Mouse (Mus musculus) ES-Bruce4 (cell line): ENCODE results near the gene Mrpl49. TPM values are rescaled to one million over a fixed set of nuclear protein-coding genes. Genes with fewer than 3 reads are reported as not detected.

Experiments used
- H3K27ac ChIP-seq: 2 replicates; pipeline ENCODE4 v1.5.1; 2012; ENCODE audit warnings: low read length, inconsistent platforms; ENCODE audit not compliant: insufficient read depth
- H3K27me3 ChIP-seq: 2 replicates; pipeline ENCODE4 v1.6.1; 2012; ENCODE audit warnings: mild to moderate bottlenecking, low read length, inconsistent platforms; ENCODE audit not compliant: control insufficient read depth, poor library complexity, insufficient read depth, severe bottlenecking
- H3K36me3 ChIP-seq: 2 replicates; pipeline ENCODE4 v1.6.1; 2012; ENCODE audit warnings: inconsistent platforms, mild to moderate bottlenecking, low read length, moderate library complexity; ENCODE audit not compliant: control insufficient read depth, poor library complexity, insufficient read depth, severe bottlenecking
- H3K4me1 ChIP-seq: one replicate; pipeline ENCODE4 v1.8.1; 2011; ENCODE audit warnings: low read length; ENCODE audit not compliant: control insufficient read depth, insufficient read depth
- H3K4me3 ChIP-seq: 2 replicates; pipeline ENCODE4 v1.5.1; 2011; ENCODE audit warnings: low read depth, mild to moderate bottlenecking, low read length
- H3K9ac ChIP-seq: 2 replicates; pipeline ENCODE4 v1.6.1; 2012; ENCODE audit warnings: low read depth, mild to moderate bottlenecking, inconsistent platforms; ENCODE audit not compliant: poor library complexity, severe bottlenecking
- H3K9me3 ChIP-seq: replicated peaks from 2 replicates; pipeline ENCODE4 v1.6.1; 2012; ENCODE audit warnings: mild to moderate bottlenecking, low read length, inconsistent platforms; ENCODE audit not compliant: control insufficient read depth, poor library complexity, insufficient read depth, severe bottlenecking
- CTCF ChIP-seq: IDR thresholded peaks from one replicate; pipeline ENCODE4 v1.8.1; 2011; ENCODE audit warnings: low read depth, low read length
- EP300 ChIP-seq: IDR thresholded peaks from 2 replicates; pipeline ENCODE4 v1.6.1; 2011; ENCODE audit warnings: low read depth, low read length; ENCODE audit not compliant: insufficient read depth
- POLR2A ChIP-seq: IDR thresholded peaks from one replicate; pipeline ENCODE4 v1.8.1; 2011; ENCODE audit warnings: low read length; ENCODE audit not compliant: insufficient read depth
- polyA plus RNA-seq: library from polyadenylated mRNA; stranded (reverse); fragments of >200 nt; gene quantifications from 2 replicates; pipeline ENCODE4 v1.2.4, GENCODE M21; 2011; ENCODE audit warnings: low read depth; ENCODE audit not compliant: missing spikeins, insufficient read depth, insufficient read length

Gene Mrpl49
- polyA plus RNA-seq, 1 experiment, result 44.9 TPM

- Histone ChIP-seq H3K27me3 (no peaks in the 10 kb centered on the region), H3K9ac (no peak overlapping the region), H3K27ac (no peak overlapping the region), H3K36me3 (no peaks in the 10 kb centered on the region), H3K4me1 (no peaks in the 10 kb centered on the region), H3K4me3 (no peak overlapping the region), H3K9me3 (no peaks in the 10 kb centered on the region)
- TF ChIP-seq CTCF, result no peak
- TF ChIP-seq EP300, result no peak
These were observed 37.3 kb downstream of the Mrpl49 start for GRCm38 (mm10) chr19:6020276-6020675.

DNA sequence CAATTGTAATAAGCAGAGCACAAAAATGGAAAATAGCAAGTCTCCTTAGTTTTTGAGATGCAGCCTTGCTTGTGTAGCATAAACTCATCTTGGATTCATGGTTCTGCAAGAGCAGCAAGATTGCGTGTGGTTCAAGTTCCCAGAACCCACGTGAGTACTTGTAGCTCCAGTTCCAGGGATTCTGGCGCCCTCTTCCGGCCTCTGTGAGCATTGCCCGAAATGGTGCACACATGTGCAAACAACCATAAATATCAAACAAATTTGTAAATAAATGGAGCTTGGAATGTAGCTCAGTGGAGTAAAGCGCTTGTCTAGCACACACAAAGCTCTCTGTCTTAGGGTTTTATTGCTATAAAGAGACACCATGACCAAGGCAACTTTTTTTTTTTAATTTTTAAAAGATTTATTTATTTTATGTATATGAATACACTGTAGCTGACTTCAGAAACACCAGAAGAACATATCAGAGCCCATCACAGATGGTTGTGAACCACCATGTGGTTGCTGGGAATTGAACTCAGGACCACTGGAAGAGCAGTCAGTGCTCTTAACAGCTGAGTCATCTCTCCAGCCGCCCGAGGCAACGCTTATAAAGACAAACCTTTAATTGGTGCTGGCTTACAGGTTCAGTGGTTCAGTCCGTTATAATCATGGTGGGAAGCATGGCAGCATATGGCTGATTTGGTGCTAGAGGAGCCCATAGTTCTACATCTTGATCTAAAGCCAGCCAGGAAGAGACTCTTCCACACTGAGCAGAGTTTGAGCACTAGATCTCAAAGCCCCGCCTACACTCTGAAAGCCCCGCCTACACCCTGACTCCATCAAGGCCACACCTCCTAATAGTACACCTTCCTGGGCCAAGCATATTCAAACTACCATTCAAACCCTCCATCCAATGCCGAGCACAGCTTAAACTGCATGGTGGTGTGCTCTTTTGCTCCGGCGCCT is 39.2 kb downstream of the Mrpl49 start:
- TF ChIP-seq CTCF, result peak; percentile 96
- TF ChIP-seq POLR2A, result peak; percentile 69
- TF ChIP-seq EP300, result peak; percentile 70
- Histone ChIP-seq H3K36me3 (no peaks in the 10 kb centered on the region), H3K4me3 (peak overlapping the region; percentile 69)

DNA sequence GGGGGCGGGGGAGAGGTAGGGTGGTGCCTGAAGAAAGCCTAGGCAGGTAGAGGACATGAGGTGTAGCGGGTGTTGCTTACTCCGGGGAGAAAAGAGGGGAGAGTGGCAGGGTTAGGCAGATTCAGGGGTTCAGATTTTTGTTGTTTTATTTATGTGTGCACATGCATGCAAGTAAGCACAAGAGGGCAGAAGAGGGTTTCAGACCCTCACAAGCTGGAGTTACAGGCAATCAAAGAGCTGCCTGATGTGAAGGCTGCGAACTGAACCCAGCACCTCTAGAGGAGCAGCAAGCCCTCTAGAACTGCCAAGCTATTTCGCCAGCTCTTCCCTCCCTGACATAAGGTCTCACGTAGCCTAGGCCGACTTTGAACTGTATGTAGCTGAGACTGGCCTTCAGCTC is 41.1 kb downstream of the Mrpl49 start:
- Histone ChIP-seq H3K27ac (no peak overlapping the region), H3K9me3 (no peaks in the 10 kb centered on the region), H3K36me3 (no peaks in the 10 kb centered on the region), H3K27me3 (no peaks in the 10 kb centered on the region), H3K9ac (0 out of 2 replicates have a peak overlapping the region, but pooled peaks have one; percentile 2), H3K4me3 (peak overlapping the region; percentile 52), H3K4me1 (no peaks in the 10 kb centered on the region)
- TF ChIP-seq CTCF (no peak), POLR2A (no peak), EP300 (no peak)

More for the DNA sequence above, 39.2 kb downstream of the Mrpl49 start:
- Histone ChIP-seq H3K27me3 (no peaks in the 10 kb centered on the region), H3K4me1 (no peaks in the 10 kb centered on the region), H3K27ac (peak overlapping the region; percentile 66; the same call in 1 of the 2 replicates), H3K9me3 (no peaks in the 10 kb centered on the region), H3K9ac (peak overlapping the region; percentile 46)

- peak within 1 kb of the TSS; percentile 71 for H3K9ac ChIP-seq
- no peaks in the 10 kb centered on the region for H3K4me1 ChIP-seq
- H3K27ac ChIP-seq, result peak within 1 kb of the TSS; percentile 55
- no peaks in the 10 kb centered on the region for H3K27me3 ChIP-seq
- H3K36me3 ChIP-seq, result no peaks in the 10 kb centered on the region
- 0 out of 2 replicates have a peak, but pooled peaks have one; percentile 36 for TF ChIP-seq EP300
- TF ChIP-seq POLR2A, result no peak
- TF ChIP-seq CTCF, result peak; percentile 15
- no peaks in the 10 kb centered on the region for H3K9me3 ChIP-seq
- H3K4me3 ChIP-seq, result peak within 1 kb of the TSS; percentile 52
These were observed 41.9 kb downstream of the Mrpl49 start, which contains the start of gene Capn1 for GRCm38 (mm10) chr19:6015511-6016315. Capn1 (minus strand) TSS chr19:6015897.

DNA sequence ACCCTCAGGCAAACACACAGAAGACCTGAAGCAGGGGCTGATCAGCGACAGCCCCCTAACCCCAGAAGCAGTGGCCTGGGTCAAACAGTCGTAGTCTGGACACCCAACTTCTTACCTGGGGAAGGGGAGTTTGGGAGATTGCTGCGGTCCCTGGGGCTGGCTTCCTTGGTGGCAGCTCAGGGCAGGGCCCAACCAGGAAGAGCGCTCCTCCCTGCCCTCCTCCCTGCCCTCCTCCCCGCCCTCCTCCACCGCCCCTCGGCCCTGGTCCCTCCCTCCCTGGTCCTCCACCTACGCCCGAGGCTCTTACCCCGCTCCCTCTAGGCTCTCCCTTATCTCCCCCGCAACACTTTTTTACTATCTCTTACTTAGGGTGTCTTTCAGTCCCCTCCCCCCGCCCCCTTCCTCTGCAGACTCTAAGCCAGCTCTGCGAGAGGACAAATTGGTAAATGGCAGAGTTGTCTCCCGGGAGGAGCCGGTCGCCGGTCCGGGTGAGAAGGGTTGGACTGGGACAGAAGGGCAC is 42.5 kb downstream of the Mrpl49 start:
- Histone ChIP-seq H3K36me3 (no peaks in the 10 kb centered on the region), H3K27me3 (no peaks in the 10 kb centered on the region), H3K4me3 (peak overlapping the region; percentile 52), H3K4me1 (no peaks in the 10 kb centered on the region), H3K9ac (peak overlapping the region; percentile 71), H3K9me3 (no peaks in the 10 kb centered on the region), H3K27ac (peak overlapping the region; percentile 55)
- no peak for TF ChIP-seq POLR2A
- no peak for TF ChIP-seq CTCF
- no peak for TF ChIP-seq EP300

- Histone ChIP-seq H3K27ac (no peak overlapping the region), H3K27me3 (no peaks in the 10 kb centered on the region), H3K9ac (no peak overlapping the region), H3K4me3 (no peak overlapping the region), H3K4me1 (peaks cover 2% of the 10 kb centered on the region), H3K9me3 (no peaks in the 10 kb centered on the region), H3K36me3 (no peaks in the 10 kb centered on the region)
- TF ChIP-seq POLR2A (no peak), EP300 (no peak), CTCF (no peak)
These were observed 43.9 kb downstream of the Mrpl49 start for GRCm38 (mm10) chr19:6013691-6014090.
